Mouse (Mus musculus) hindbrain, embryonic 16.5 days (tissue): ENCODE data around the gene Trnt1. TPM values are rescaled to one million over a fixed set of nuclear protein-coding genes. Genes with fewer than 3 reads are reported as not detected.

ENCODE experiments used
- ATAC-seq: fragments of 200-750 bp; cut with Nextera tagmentation; 2 replicates; pipeline ENCODE4 v1.8.0; 2017; ENCODE audit warnings: moderate TSS enrichment, moderate library complexity
- H3K27ac ChIP-seq: fragments of 300-500 bp; sonication (generic); 2 replicates; pipeline ENCODE4 v1.5.1; 2014; ENCODE audit warnings: low read depth, mild to moderate bottlenecking, control low read depth, low read length, moderate library complexity
- H3K27me3 ChIP-seq: fragments of 300-500 bp; sonication (generic); replicated peaks from 2 replicates; pipeline ENCODE4 v1.6.1; 2014; ENCODE audit warnings: low read length; ENCODE audit not compliant: control insufficient read depth, insufficient read depth
- H3K36me3 ChIP-seq: fragments of 300-500 bp; sonication (generic); 2 replicates; pipeline ENCODE4 v1.6.1; 2014; ENCODE audit warnings: mild to moderate bottlenecking, low read length, moderate library complexity, mixed read lengths; ENCODE audit not compliant: control insufficient read depth, insufficient read depth
- H3K4me1 ChIP-seq: fragments of 300-500 bp; sonication (generic); 2 replicates; pipeline ENCODE4 v1.6.1; 2014; ENCODE audit warnings: low read depth, low read length; ENCODE audit not compliant: control insufficient read depth, insufficient read depth
- H3K4me2 ChIP-seq: fragments of 300-500 bp; sonication (generic); 2 replicates; pipeline ENCODE4 v1.6.1; 2014; ENCODE audit warnings: mild to moderate bottlenecking, low read length, control low read depth, moderate library complexity
- H3K4me3 ChIP-seq: fragments of 300-500 bp; sonication (generic); 2 replicates; pipeline ENCODE4 v1.5.1; 2014; ENCODE audit warnings: mild to moderate bottlenecking, low read length, control low read depth, moderate library complexity
- H3K9ac ChIP-seq: fragments of 300-500 bp; sonication (generic); 2 replicates; pipeline ENCODE4 v1.6.1; 2014; ENCODE audit warnings: low read depth, mild to moderate bottlenecking, control low read depth, low read length, moderate library complexity
- H3K9me3 ChIP-seq: fragments of 300-500 bp; sonication (generic); 2 replicates; pipeline ENCODE4 v1.6.1; 2014; ENCODE audit warnings: mild to moderate bottlenecking, low read length, moderate library complexity; ENCODE audit not compliant: control insufficient read depth
- WGBS: fragments of 180-500 bp; shearing (Covaris S2); extraction: QIAGEN DNeasy Blood & Tissue Kit; methylation state at CpG from one replicate; pipeline ENCODE4 v1.1.7; 2014; 5-methylcytosine and 5-hydroxymethylcytosine counted together
- polyA plus RNA-seq: library from polyadenylated mRNA; unstranded; fragments of >200 nt; fragmentation: Nextera tagmentation; extraction: Ambion mirVana; gene quantifications from 2 replicates; pipeline ENCODE4 v1.2.1, GENCODE M21; 2015

Gene Trnt1
- polyA plus RNA-seq, 1 experiment from 2014 or later = 61.9 TPM

GRCm38 (mm10) chr6:106745673-106746394 is 23.1 kb upstream of the Trnt1 start:
- Histone ChIP-seq H3K27me3 (no peaks in the 10 kb centered on the region), H3K27ac (no peak overlapping the region), H3K36me3 (no peaks in the 10 kb centered on the region), H3K4me2 (no peak overlapping the region), H3K4me1 (no peaks in the 10 kb centered on the region), H3K9me3 (no peaks in the 10 kb centered on the region), H3K9ac (no peak overlapping the region), H3K4me3 (no peak overlapping the region)
- 86% methylated on average over 7 of the region's 7 CpGs for WGBS
- ATAC-seq = no peak

GRCm38 (mm10) chr6:106747251-106747650 is 21.7 kb upstream of the Trnt1 start:
- Histone ChIP-seq H3K36me3 (no peaks in the 10 kb centered on the region), H3K4me3 (no peak overlapping the region), H3K4me1 (no peaks in the 10 kb centered on the region), H3K4me2 (no peak overlapping the region), H3K9me3 (no peaks in the 10 kb centered on the region), H3K27me3 (no peaks in the 10 kb centered on the region), H3K9ac (no peak overlapping the region), H3K27ac (no peak overlapping the region)
- WGBS = 94% methylated on average over 5 of the region's 5 CpGs
- no peak for ATAC-seq

- H3K27me3 ChIP-seq = no peaks in the 10 kb centered on the region
- H3K9ac ChIP-seq = no peak overlapping the region
- no peaks in the 10 kb centered on the region for H3K9me3 ChIP-seq
- H3K27ac ChIP-seq = no peak overlapping the region
- 75% methylated on average over 3 of the region's 3 CpGs for WGBS
- ATAC-seq = no peak
- H3K4me2 ChIP-seq = no peak overlapping the region
- H3K36me3 ChIP-seq = no peaks in the 10 kb centered on the region
- H3K4me1 ChIP-seq = no peaks in the 10 kb centered on the region
- H3K4me3 ChIP-seq = no peak overlapping the region
Measured at GRCm38 (mm10) chr6:106747804-106748203, 21.1 kb upstream of the Trnt1 start.

- no peak within 1 kb of the TSS for H3K4me2 ChIP-seq
- 76% methylated on average over 6 of the region's 6 CpGs for WGBS
- no peaks in the 10 kb centered on the region for H3K27me3 ChIP-seq
- no peaks in the 10 kb centered on the region for H3K9me3 ChIP-seq
- H3K4me1 ChIP-seq = no peaks in the 10 kb centered on the region
- H3K4me3 ChIP-seq = no peak within 1 kb of the TSS
- H3K36me3 ChIP-seq = no peaks in the 10 kb centered on the region
- no peak within 1 kb of the TSS for H3K27ac ChIP-seq
- ATAC-seq = no peak
- H3K9ac ChIP-seq = no peak within 1 kb of the TSS
Measured at GRCm38 (mm10) chr6:106748887-106749388, 20.0 kb upstream of the Trnt1 start, which contains the start of gene Il5ra. Il5ra (minus strand) TSS chr6:106749037.

GRCm38 (mm10) chr6:106750291-106750690 is 18.6 kb upstream of the Trnt1 start:
- no peaks in the 10 kb centered on the region for H3K36me3 ChIP-seq
- no peak for ATAC-seq
- H3K27me3 ChIP-seq = no peaks in the 10 kb centered on the region
- H3K27ac ChIP-seq = no peak overlapping the region
- H3K4me1 ChIP-seq = no peaks in the 10 kb centered on the region
- WGBS = 69% methylated on average over 7 of the region's 7 CpGs
- no peak overlapping the region for H3K4me2 ChIP-seq
- H3K9ac ChIP-seq = no peak overlapping the region
- H3K4me3 ChIP-seq = no peak overlapping the region
- H3K9me3 ChIP-seq = no peaks in the 10 kb centered on the region

- Histone ChIP-seq H3K4me3 (no peak overlapping the region), H3K9ac (no peak overlapping the region)
- 84% methylated on average over 3 of the region's 3 CpGs for WGBS
Measured at GRCm38 (mm10) chr6:106758299-106758698, 10.6 kb upstream of the Trnt1 start.

GRCm38 (mm10) chr6:106760473-106761218 is 8.3 kb upstream of the Trnt1 start:
- Histone ChIP-seq H3K9ac (no peak overlapping the region), H3K9me3 (no peaks in the 10 kb centered on the region), H3K4me3 (no peak overlapping the region), H3K27ac (no peak overlapping the region), H3K27me3 (no peaks in the 10 kb centered on the region), H3K4me1 (no peaks in the 10 kb centered on the region), H3K4me2 (no peak overlapping the region), H3K36me3 (no peaks in the 10 kb centered on the region)
- 92% methylated on average over 3 of the region's 3 CpGs for WGBS
- no peak for ATAC-seq

More at GRCm38 (mm10) chr6:106758299-106758698, 10.6 kb upstream of the Trnt1 start:
- Histone ChIP-seq H3K4me1 (no peaks in the 10 kb centered on the region), H3K27ac (no peak overlapping the region), H3K36me3 (no peaks in the 10 kb centered on the region), H3K4me2 (no peak overlapping the region), H3K27me3 (no peaks in the 10 kb centered on the region), H3K9me3 (no peaks in the 10 kb centered on the region)
- ATAC-seq = no peak

GRCm38 (mm10) chr6:106761486-106761885 is 7.4 kb upstream of the Trnt1 start:
- Histone ChIP-seq H3K4me2 (no peak overlapping the region), H3K27me3 (no peaks in the 10 kb centered on the region), H3K36me3 (no peaks in the 10 kb centered on the region), H3K9ac (no peak overlapping the region), H3K9me3 (no peaks in the 10 kb centered on the region), H3K27ac (no peak overlapping the region), H3K4me1 (no peaks in the 10 kb centered on the region), H3K4me3 (no peak overlapping the region)
- WGBS = 76% methylated on average over 1 of the region's 1 CpGs
- ATAC-seq = no peak

GRCm38 (mm10) chr6:106765892-106766291 is 3.0 kb upstream of the Trnt1 start:
- Histone ChIP-seq H3K9ac (no peak overlapping the region), H3K27ac (no peak overlapping the region), H3K4me1 (peaks cover 12% of the 10 kb centered on the region), H3K9me3 (no peaks in the 10 kb centered on the region), H3K4me2 (no peak overlapping the region), H3K4me3 (no peak overlapping the region), H3K27me3 (no peaks in the 10 kb centered on the region), H3K36me3 (no peaks in the 10 kb centered on the region)
- 88% methylated on average over 1 of the region's 1 CpGs for WGBS
- ATAC-seq = no peak
